Mouse (Mus musculus) G1E-ER4 (cell line): ENCODE measurements around the gene Lmod2. TPM values are rescaled to one million over a fixed set of nuclear protein-coding genes. Genes with fewer than 3 reads are reported as not detected.

Source experiments
- GATA1 ChIP-seq: IDR thresholded peaks from one replicate; pipeline ENCODE4 v1.8.0; 2012; ENCODE audit warnings: low read length, inconsistent platforms
- polyA plus RNA-seq: library from polyadenylated mRNA; stranded (reverse); fragments of >175 nt; gene quantifications from 2 replicates; pipeline ENCODE4 v1.2.3, GENCODE M21; 2012

Lmod2 gene
- polyA plus RNA-seq, 1 experiment, result not detected

DNA sequence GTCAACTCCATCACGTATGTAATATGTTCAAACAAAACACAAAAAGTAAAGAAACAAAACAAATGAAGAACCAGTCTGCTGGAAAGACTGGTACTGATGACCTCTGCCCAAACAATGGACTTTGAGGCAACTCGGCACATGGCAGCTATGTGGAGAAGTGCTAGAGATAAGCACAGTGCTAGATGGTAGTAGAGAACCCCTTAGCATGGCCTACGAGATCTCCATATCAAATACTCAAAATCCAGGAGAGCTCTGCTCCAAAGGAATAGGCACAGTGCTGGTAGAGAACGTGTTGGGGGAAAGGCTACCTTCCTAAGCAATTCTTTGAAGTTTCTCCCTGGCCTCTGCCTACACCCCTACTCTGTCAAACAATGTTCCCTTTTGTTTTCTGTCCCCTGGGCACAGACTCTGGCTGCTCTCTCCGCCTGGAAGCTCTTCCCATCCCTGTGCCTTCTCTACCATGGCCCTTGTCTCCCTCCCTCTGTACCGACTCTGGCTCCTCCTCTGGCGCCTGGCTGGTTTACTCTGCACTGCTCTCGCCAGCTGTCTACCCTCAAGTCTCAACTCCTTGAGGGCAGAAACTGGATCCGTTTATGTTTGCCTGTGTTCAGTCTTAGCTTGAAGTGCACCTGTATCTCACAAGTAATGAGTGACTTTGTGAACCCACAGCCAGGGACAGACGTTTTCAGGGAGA lies 5.9 kb upstream of the Lmod2 start:
- no peak for TF ChIP-seq GATA1

DNA sequence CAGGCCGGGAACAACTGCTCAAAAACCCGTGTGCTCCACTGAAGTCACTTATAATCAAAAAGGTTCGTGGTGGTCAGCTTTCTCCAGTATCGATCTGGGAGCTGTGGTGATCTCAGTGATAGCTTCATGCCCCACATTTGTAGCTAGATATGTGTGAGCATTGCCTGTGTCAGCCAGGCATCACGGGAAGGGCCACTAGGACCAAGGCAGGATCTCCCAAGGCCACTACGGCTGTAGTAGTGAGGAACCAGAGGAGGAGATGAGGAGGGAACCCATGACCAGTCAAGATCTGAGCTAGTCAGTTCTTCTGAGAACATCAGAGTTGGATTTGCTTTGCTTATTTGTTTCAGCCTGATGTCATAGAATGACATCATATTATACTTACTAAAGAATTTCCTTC lies 1.6 kb downstream of the Lmod2 start:
- no peak for TF ChIP-seq GATA1

DNA sequence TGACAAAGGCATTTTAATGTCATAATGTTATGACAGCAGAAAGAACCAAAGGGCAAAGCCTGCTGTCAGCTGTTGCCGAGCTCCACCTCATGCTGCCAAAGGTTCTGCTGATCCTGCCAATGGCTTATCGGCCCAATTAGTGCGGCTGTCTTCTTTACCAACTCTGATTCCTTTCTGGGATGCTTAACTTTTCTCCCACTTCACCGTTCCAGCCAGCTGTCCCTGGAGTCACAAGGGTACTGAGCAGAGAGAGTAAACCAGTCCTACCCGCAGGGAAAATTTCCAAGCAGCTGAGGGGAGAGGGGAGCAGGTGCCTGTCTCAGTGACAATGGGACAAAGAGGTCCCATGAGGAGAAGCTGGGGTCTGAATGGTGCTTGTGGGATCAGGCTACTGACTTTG lies 2.1 kb downstream of the Lmod2 start:
- no peak for TF ChIP-seq GATA1

DNA sequence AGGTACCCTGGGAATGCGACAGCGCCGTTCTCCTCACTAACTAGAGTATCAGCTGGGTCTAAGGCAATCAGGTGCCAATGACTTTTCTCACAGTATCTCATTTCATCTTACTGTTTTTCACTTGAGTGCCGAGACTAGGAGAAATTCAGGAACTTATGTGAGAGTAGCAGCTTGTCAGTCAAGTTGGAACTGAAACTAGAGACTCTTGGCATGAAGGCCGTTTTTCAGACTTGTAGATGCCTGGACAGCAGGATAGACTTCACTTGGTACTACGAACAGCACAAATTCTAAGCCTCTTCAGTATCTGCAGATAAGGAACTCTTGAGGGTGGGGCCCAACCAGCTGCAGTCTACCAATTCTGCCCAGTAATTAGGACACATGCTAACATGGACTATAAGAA lies 2.6 kb downstream of the Lmod2 start:
- TF ChIP-seq GATA1, result no peak

DNA sequence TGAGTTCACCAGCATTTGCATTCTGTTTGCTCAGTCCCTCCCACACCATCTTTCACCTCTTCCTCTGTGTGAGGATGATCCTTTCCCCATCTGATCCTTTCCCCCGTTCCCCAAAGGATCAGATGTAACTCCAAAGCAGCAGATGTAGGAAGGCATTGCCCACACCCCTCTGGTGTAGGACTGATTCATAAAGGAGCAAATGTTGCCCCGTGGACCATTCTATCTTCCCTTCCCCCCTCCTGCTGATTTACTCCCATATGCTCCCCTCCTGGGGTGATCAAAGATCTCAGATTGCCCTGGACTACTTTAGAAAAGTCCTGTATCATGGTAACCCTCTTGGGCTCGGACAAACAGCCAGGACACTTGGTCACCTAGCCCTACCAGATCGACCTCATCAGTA lies 3.2 kb downstream of the Lmod2 start:
- TF ChIP-seq GATA1, result no peak

GRCm38 (mm10) chr6:24601668-24602067 lies 4.1 kb downstream of the Lmod2 start:
- TF ChIP-seq GATA1, result no peak

DNA sequence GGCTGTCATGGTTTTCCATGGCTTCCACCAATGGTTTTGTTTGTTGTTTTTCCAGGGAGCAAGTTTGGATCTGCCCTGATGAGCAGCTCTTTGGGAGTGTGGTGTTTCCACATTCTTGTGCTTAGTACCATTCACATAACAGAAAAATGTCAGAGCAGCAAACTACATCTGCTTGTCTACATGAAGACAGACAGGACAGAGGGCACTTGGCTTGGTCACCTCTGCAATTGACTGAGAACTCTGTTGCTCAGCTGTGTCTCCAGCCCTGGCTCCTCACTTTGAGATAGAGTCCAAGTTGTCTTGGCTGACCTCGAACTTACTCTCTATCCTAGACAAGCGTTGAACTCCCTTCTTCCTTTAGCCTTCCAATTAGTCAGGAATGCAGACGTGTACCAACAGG lies 4.8 kb downstream of the Lmod2 start:
- no peak for TF ChIP-seq GATA1

- TF ChIP-seq GATA1, result no peak
These were observed 5.4 kb downstream of the Lmod2 start for GRCm38 (mm10) chr6:24602993-24603392.

GRCm38 (mm10) chr6:24604289-24604688 lies 6.7 kb downstream of the Lmod2 start:
- no peak for TF ChIP-seq GATA1

DNA sequence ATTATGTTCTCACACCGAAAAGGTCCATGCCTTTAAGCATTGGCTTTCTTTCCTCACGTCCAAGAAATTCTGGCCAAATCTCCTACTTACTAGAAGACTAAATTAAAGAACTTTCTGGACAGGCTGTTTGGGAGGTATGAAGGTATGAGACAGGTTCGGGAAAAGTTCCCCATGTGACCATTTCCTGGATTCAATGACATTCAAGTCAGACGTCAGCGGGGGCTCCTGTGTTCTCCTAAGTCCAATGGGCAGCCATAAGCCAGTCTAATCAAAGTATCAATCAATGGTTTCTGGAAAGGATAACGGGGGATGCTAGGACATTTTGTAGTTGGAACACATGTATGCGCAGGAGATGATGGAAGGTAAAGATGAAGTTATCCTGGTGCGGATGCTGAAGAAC lies 8.1 kb downstream of the Lmod2 start:
- no peak for TF ChIP-seq GATA1

GRCm38 (mm10) chr6:24606512-24606911 lies 8.9 kb downstream of the Lmod2 start:
- no peak for TF ChIP-seq GATA1

DNA sequence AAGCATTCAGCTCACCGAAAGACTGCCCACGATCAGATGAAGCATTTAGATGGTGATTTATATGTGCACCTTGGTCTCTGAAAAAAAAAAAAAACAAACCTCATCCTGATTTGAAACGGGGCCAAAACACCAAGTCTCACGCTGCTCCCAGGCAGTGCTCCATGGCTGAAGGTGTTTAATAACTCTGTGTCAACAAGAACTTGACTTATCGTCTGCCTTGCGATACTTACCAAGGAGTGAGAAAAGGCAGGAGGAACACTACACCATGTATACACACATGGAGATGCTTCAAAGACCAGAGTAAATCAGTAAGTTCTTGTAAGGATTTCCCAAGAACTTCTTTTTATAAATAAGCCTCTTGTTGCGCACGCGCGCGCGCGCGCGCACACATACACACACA lies 10.0 kb downstream of the Lmod2 start:
- TF ChIP-seq GATA1, result no peak

- no peak for TF ChIP-seq GATA1
These were observed 10.6 kb downstream of the Lmod2 start for GRCm38 (mm10) chr6:24608129-24608528.

- TF ChIP-seq GATA1, result no peak
These were observed 11.1 kb downstream of the Lmod2 start for GRCm38 (mm10) chr6:24608682-24609081.

GRCm38 (mm10) chr6:24609531-24609930 lies 12.0 kb downstream of the Lmod2 start:
- TF ChIP-seq GATA1, result no peak

- no peak for TF ChIP-seq GATA1
These were observed 12.8 kb downstream of the Lmod2 start for GRCm38 (mm10) chr6:24610358-24610757.

GRCm38 (mm10) chr6:24612074-24612755 lies 14.7 kb downstream of the Lmod2 start:
- TF ChIP-seq GATA1, result no peak
